Mouse (Mus musculus): ENCODE measurements around the gene Mef2a. TPM values are rescaled to one million over a fixed set of nuclear protein-coding genes. Genes with fewer than 3 reads are reported as not detected.

Mef2a gene
- polyA plus RNA-seq (2012; rRNA removed) = 21.2 and 22.2 TPM in 2 replicates

DNA sequence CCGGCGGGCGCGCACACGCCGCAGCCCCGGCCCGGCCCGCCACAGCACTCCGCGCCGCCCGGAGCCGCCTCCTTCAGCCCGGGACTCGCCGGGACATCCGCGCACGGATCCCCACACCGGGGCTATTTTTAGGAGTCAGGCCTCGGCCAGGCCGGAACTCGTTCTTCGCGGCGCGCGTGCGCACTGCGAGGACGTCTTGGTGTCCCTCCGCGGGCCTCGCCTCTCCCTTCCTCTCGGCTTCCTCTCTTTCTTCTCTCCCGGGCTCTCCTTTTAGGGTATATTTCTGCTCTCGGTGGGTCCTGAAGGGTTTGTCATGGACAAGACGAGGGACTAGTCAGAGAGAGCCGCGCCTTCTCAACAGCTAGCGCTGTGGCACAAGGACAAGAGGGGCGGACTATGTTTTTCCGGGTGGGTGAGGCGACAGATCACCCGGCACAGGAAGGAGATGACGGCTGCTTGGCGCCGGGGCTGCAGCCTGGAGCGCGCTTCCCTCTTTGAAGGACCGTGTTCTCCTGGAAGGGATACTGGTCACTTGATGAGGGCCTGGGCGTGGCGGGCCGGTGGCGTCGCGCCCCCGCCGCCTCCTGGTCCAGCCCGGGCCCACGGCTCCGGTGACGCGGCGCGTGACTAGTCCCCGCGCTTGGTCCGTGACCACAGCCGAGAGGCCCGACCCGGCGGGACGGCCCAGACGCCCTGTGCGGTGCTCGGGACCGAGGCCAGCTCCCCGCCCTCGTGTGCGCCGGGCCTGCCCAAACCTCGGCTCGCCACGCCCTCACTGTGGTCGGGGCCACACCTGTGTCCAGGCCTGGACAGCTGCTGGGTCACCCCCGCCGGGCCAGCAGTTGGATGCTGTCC lies at the start of gene Mef2a:
Mef2a (minus strand) TSS at position 130 of the 855 bp plus-strand sequence.
- H3K4me1 ChIP-seq (ENCODE audit: control insufficient read depth, insufficient read depth, low read length) = peaks cover 17% of the 10 kb centered on the region
- H3K27ac ChIP-seq (ENCODE audit: insufficient read depth, low read depth, low read length) = peak within 1 kb of the TSS; percentile 98
- TF ChIP-seq POLR2A (IDR thresholded peaks at IDR 0.05; ENCODE audit: low read depth, low read length) = peak; percentile 35
- TF ChIP-seq CTCF (conservative IDR thresholded peaks at IDR 0.05; ENCODE audit: insufficient read depth, insufficient read length, low read depth, low read length) = no peak
- peak; percentile 98 for DNase-seq
- no peaks in the 10 kb centered on the region for H3K27me3 ChIP-seq (replicated peaks; ENCODE audit: control insufficient read depth, insufficient read depth, low read length)
- under 1% methylated on average over 89 of the region's 89 CpGs for WGBS
- peak within 1 kb of the TSS; percentile 99 for H3K4me3 ChIP-seq (ENCODE audit: insufficient read depth, low read depth, low read length)
- H3K36me3 ChIP-seq (ENCODE audit: control insufficient read depth, insufficient read depth, low read length) = no peaks in the 10 kb centered on the region

DNA sequence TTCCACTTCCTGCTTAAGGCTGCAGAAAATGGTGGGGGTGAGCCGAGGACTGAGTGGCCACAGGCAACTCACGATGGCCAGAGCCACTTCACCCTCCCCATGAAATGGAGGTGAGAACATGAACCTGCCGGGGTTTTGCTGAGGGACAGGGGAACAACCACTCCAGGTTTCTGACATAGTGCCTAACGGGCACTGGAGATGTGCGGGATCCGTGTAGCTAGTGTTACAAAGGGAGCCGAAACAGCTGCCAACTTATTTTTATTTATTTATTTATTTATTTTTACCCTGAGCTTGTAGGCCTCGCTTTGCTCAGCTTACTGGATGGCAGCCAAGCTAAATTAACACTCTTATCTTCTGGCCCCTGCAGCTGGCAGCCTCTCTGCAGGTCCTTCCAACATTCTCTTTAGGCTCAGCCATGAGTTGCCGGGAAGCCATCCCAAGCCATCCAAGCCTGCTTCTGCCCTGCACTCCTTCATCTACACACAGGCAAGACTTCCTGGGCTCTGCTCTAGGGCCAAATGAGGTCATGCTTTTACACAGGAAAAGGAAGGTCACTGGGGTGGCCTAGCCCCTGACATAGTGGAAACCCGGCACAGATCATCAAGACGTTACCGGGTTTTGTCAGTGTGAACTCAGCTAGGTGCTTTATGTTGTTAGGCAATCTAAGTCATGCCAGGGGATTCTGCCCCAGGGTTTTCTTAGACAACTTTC lies 49.0 kb upstream of the Mef2a start:
- WGBS = 44% methylated on average over 12 of the region's 12 CpGs
- H3K27ac ChIP-seq (ENCODE audit: insufficient read depth, low read depth, low read length) = no peak overlapping the region
- H3K36me3 ChIP-seq (ENCODE audit: control insufficient read depth, insufficient read depth, low read length) = no peaks in the 10 kb centered on the region
- H3K4me3 ChIP-seq (ENCODE audit: insufficient read depth, low read depth, low read length) = no peak overlapping the region
- H3K4me1 ChIP-seq (ENCODE audit: control insufficient read depth, insufficient read depth, low read length) = no peaks in the 10 kb centered on the region
- peak; percentile 67 for DNase-seq
- no peaks in the 10 kb centered on the region for H3K27me3 ChIP-seq (replicated peaks; ENCODE audit: control insufficient read depth, insufficient read depth, low read length)
- TF ChIP-seq POLR2A (IDR thresholded peaks at IDR 0.05; ENCODE audit: low read depth, low read length) (no peak), CTCF (conservative IDR thresholded peaks at IDR 0.05; ENCODE audit: insufficient read depth, insufficient read length, low read depth, low read length) (no peak)

DNA sequence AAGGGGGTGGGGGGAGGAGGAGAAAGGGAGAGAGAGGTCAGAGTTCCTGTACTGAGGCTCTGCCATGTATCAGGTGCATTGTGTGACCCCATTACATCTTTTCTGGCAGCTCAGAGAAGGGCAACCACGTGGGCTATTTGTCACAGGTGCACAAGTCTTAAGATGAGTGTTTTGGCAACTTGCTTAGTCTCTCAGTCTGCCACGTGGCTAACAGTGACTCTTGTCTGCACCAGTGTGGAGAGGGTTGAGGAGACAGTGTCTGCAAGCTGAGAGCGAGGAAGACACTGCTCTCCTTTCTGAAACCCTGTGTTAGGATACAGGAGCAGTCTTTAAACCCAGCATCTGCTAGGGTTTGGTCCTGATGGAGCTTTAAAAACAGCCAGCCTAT lies 48.4 kb upstream of the Mef2a start:
- Histone ChIP-seq H3K27me3 (replicated peaks; ENCODE audit: control insufficient read depth, insufficient read depth, low read length) (no peaks in the 10 kb centered on the region), H3K27ac (ENCODE audit: insufficient read depth, low read depth, low read length) (no peak overlapping the region), H3K4me1 (ENCODE audit: control insufficient read depth, insufficient read depth, low read length) (no peaks in the 10 kb centered on the region), H3K4me3 (ENCODE audit: insufficient read depth, low read depth, low read length) (no peak overlapping the region), H3K36me3 (ENCODE audit: control insufficient read depth, insufficient read depth, low read length) (no peaks in the 10 kb centered on the region)
- WGBS = 49% methylated on average over 3 of the region's 3 CpGs
- TF ChIP-seq CTCF (conservative IDR thresholded peaks at IDR 0.05; ENCODE audit: insufficient read depth, insufficient read length, low read depth, low read length) (no peak), POLR2A (IDR thresholded peaks at IDR 0.05; ENCODE audit: low read depth, low read length) (no peak)
- no peak for DNase-seq

DNA sequence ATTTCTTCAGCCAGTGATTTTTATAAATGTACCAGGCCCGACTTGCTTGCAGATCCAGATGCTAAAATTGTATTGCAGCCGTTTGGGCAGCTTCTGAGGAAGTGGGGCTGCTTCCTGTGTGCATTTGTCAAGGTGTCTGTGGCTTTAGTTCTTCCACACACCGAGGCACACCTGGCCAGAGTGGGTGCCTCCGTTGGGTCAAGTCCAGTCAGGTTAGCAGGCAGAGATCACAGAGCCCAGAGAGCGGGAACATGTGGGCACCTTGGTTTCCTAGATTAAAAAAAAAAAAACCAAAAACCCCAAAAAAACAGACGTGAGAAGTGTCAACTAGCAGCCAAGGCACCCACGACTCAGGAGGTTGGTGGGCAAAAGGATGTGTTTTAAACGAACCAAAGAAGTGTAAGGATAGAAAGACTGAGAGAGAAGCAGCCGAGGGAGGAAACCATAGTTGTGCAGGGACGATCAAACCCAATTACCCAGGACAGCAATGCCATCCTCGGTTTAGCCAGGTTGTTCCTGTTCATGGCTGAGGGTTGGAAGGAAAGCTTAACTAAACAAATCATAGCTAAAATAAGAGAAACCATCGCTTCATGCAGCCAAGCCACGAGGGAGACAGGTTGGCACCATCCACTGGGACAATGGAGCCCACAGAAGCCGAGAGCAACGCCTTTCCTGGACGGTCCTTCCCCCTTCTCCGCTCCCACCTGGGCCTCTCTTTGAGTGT lies 47.1 kb upstream of the Mef2a start:
- H3K27ac ChIP-seq (ENCODE audit: insufficient read depth, low read depth, low read length) = no peak overlapping the region
- TF ChIP-seq POLR2A (IDR thresholded peaks at IDR 0.05; ENCODE audit: low read depth, low read length) = no peak
- TF ChIP-seq CTCF (conservative IDR thresholded peaks at IDR 0.05; ENCODE audit: insufficient read depth, insufficient read length, low read depth, low read length) = no peak
- no peaks in the 10 kb centered on the region for H3K27me3 ChIP-seq (replicated peaks; ENCODE audit: control insufficient read depth, insufficient read depth, low read length)
- H3K4me3 ChIP-seq (ENCODE audit: insufficient read depth, low read depth, low read length) = no peak overlapping the region
- 78% methylated on average over 17 of the region's 17 CpGs for WGBS
- no peaks in the 10 kb centered on the region for H3K36me3 ChIP-seq (ENCODE audit: control insufficient read depth, insufficient read depth, low read length)
- DNase-seq = no peak
- H3K4me1 ChIP-seq (ENCODE audit: control insufficient read depth, insufficient read depth, low read length) = no peaks in the 10 kb centered on the region

DNA sequence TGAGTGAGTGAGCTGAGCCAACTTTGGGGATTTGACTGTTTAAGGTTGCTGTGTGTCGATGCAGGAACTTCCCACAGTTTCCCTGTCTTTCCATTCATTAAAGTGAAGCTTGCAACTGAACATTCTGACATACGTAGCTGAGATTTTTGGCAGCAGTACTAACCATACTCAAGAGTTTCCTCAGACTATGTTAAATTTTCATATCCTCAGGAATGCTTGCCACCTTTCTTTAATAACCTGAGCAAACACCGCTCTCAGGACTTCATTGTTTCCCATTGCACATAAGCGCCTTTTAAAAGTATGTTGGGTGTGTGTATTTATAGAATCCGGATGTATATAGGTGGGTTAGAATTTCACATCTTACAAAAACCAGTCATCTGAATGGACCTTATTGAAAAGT lies 45.5 kb upstream of the Mef2a start:
- H3K27ac ChIP-seq (ENCODE audit: insufficient read depth, low read depth, low read length) = no peak overlapping the region
- TF ChIP-seq CTCF (conservative IDR thresholded peaks at IDR 0.05; ENCODE audit: insufficient read depth, insufficient read length, low read depth, low read length) = no peak
- no peak for TF ChIP-seq POLR2A (IDR thresholded peaks at IDR 0.05; ENCODE audit: low read depth, low read length)
- no peaks in the 10 kb centered on the region for H3K4me1 ChIP-seq (ENCODE audit: control insufficient read depth, insufficient read depth, low read length)
- over 99% methylated on average over 5 of the region's 5 CpGs for WGBS
- no peaks in the 10 kb centered on the region for H3K36me3 ChIP-seq (ENCODE audit: control insufficient read depth, insufficient read depth, low read length)
- H3K4me3 ChIP-seq (ENCODE audit: insufficient read depth, low read depth, low read length) = no peak overlapping the region
- no peak for DNase-seq
- H3K27me3 ChIP-seq (replicated peaks; ENCODE audit: control insufficient read depth, insufficient read depth, low read length) = no peaks in the 10 kb centered on the region

DNA sequence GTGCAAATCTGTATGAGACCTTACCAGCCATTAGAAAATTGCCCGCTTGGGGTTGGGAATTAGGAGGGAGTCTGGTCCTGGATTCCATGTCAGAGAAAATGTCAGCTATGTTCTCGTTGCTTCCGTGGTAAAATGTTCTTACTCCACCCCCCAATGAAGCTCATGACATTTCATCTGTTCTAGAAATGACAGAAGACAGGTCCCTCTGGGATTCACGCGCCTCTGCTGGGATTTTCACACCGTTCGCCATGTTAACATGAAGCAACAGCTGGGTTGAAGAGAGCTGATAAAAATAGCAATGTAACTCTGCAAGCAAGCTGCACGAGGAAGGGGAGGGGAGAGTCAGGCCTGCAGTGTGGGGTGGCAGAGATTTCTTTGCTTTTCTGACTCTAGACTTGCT lies 42.1 kb upstream of the Mef2a start:
- no peak for DNase-seq
- TF ChIP-seq CTCF (conservative IDR thresholded peaks at IDR 0.05; ENCODE audit: insufficient read depth, insufficient read length, low read depth, low read length) (no peak), POLR2A (IDR thresholded peaks at IDR 0.05; ENCODE audit: low read depth, low read length) (no peak)
- no peaks in the 10 kb centered on the region for H3K4me1 ChIP-seq (ENCODE audit: control insufficient read depth, insufficient read depth, low read length)
- no peak overlapping the region for H3K27ac ChIP-seq (ENCODE audit: insufficient read depth, low read depth, low read length)
- H3K27me3 ChIP-seq (replicated peaks; ENCODE audit: control insufficient read depth, insufficient read depth, low read length) = no peaks in the 10 kb centered on the region
- H3K4me3 ChIP-seq (ENCODE audit: insufficient read depth, low read depth, low read length) = no peak overlapping the region
- 82% methylated on average over 8 of the region's 8 CpGs for WGBS
- no peaks in the 10 kb centered on the region for H3K36me3 ChIP-seq (ENCODE audit: control insufficient read depth, insufficient read depth, low read length)
